In the genomic region with DNA sequence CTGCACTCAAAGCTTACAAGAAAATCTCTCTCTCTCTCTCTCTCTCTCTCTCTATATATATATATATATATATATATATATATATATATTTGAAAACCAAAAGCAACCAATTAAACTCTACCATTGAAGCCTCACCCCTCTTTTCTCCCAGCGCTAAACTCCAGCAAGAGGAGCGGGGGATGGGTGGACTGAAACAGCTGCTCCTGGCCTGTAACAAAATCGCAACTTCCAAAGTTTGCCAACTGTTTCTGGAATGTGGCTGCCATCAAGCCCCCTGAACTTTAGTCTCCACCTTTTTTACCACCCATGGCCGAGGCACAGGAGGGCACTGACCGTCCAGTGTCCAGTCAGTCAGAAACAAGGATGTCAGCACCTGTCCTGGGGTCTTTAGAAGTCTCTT, we compare ENCODE assay signal across 32 mouse cellular contexts. TPM values are rescaled to one million over a fixed set of nuclear protein-coding genes. Genes with fewer than 3 reads are reported as not detected.
A peak's percentile ranks its signal among the peaks of the same experiment; 100 is the strongest.
DNase-seq lines count a peak whose midpoint lies in the region; ATAC-seq lines count a peak whose summit lies in the region.
"Had no signal": no experiment of that assay in that cellular context is flagged by ENCODE, and none has a peak within 500 bp of the region (broad histone marks: within the 10 kb centered on the region; RNA-seq: fewer than 3 reads in every experiment).

No protein-coding gene starts in this region.

- 41% methylated on average over 5 of the region's 5 CpGs for WGBS in embryonic facial prominence, embryonic 11.5 days
- WGBS in limb, embryonic 12.5 days = 36% methylated on average over 5 of the region's 5 CpGs

- H3K9ac ChIP-seq in embryonic facial prominence, embryonic 11.5 days (replicated peaks; ENCODE audit: low read length) = no peak overlapping the region
- H3K9ac ChIP-seq in limb, embryonic 12.5 days (replicated peaks) = no peak overlapping the region
- H3K9ac ChIP-seq: embryonic facial prominence, embryonic 13.5 days; forebrain, embryonic 15.5 days; heart, embryonic 13.5 days; hindbrain, embryonic 15.5 days; liver, embryonic 15.5 days; midbrain, embryonic 13.5 days had no signal

- intact Hi-C loops in gastrocnemius, postnatal 14 days (cut with DNase I; ENCODE audit: low total_unique reads) = no loop called here
- intact Hi-C loops in gastrocnemius, postnatal 36 days (cut with DNase I) = no loop called here

- no peaks in the 10 kb centered on the region for H3K27me3 ChIP-seq in embryonic facial prominence, embryonic 11.5 days (ENCODE audit: control insufficient read depth, insufficient read depth, low read length)
- no peaks in the 10 kb centered on the region for H3K27me3 ChIP-seq in limb, embryonic 12.5 days
- H3K27me3 ChIP-seq: embryonic facial prominence, embryonic 13.5 days; forebrain, embryonic 15.5 days; heart, embryonic 13.5 days; hindbrain, embryonic 15.5 days; liver, embryonic 15.5 days; midbrain, embryonic 13.5 days; Patski had no signal

- peak; percentile 24 for DNase-seq in gastrocnemius, postnatal 14 days
- no peak for DNase-seq in gastrocnemius, postnatal 36 days
- DNase-seq in right cerebral cortex, postnatal 4 days = peak; percentile 33
- DNase-seq in right cerebral cortex, adult 2 months (ENCODE audit: low spot score in 2 of 2) = no peak
- peak; percentile 55 for DNase-seq in embryonic facial prominence, embryonic 11.5 days (ENCODE audit: low spot score)
- no peak for DNase-seq in layer of hippocampus, adult 11-12 months (ENCODE audit: low spot score)
- DNase-seq: adrenal gland, postnatal 10 days; cerebellum, adult 11 months; cerebellum, adult 9-10 months; heart, adult 2 months; heart, postnatal 10 days; kidney, adult 11 months; layer of hippocampus, adult 9-11 months; right cerebral cortex, postnatal 25 days; spleen, adult 18-20 months; thymus, adult 2 months; thymus, postnatal 4 days had no signal

- H3K4me2 ChIP-seq in embryonic facial prominence, embryonic 11.5 days (ENCODE audit: low read depth, low read length) = no peak overlapping the region
- no peak overlapping the region for H3K4me2 ChIP-seq in limb, embryonic 12.5 days
- H3K4me2 ChIP-seq: embryonic facial prominence, embryonic 13.5 days; forebrain, embryonic 15.5 days; heart, embryonic 13.5 days; hindbrain, embryonic 15.5 days; liver, embryonic 15.5 days; midbrain, embryonic 13.5 days had no signal

- no peaks in the 10 kb centered on the region for H3K9me3 ChIP-seq in embryonic facial prominence, embryonic 11.5 days (replicated peaks; ENCODE audit: control insufficient read depth, low read length)
- H3K9me3 ChIP-seq in limb, embryonic 12.5 days = no peaks in the 10 kb centered on the region
- H3K9me3 ChIP-seq: embryonic facial prominence, embryonic 13.5 days; forebrain, embryonic 15.5 days; heart, embryonic 13.5 days; hindbrain, embryonic 15.5 days; liver, embryonic 15.5 days; midbrain, embryonic 13.5 days had no signal

- H3K4me3 ChIP-seq in embryonic facial prominence, embryonic 11.5 days (ENCODE audit: low read depth, low read length) = no peak overlapping the region
- no peak overlapping the region for H3K4me3 ChIP-seq in limb, embryonic 12.5 days (replicated peaks)
- H3K4me3 ChIP-seq: embryonic facial prominence, embryonic 13.5 days; forebrain, embryonic 15.5 days; heart, adult 2 months; heart, embryonic 13.5 days; hindbrain, embryonic 15.5 days; liver, embryonic 15.5 days; midbrain, embryonic 13.5 days had no signal

- no peak for ATAC-seq in embryonic facial prominence, embryonic 11.5 days (replicated peaks; ENCODE audit: insufficient number of reproducible peaks, low FRiP score, low TSS enrichment, low read depth)
- no peak for ATAC-seq in limb, embryonic 12.5 days (ENCODE audit: insufficient number of reproducible peaks, insufficient read depth, low FRiP score, low TSS enrichment, low read depth)
- no peak for ATAC-seq in monocyte, adult 5-6 weeks (replicated peaks; ENCODE audit: insufficient number of reproducible peaks, low FRiP score, low TSS enrichment, poor library complexity, severe bottlenecking)
- ATAC-seq: forebrain, embryonic 15.5 days; inflammation-experienced regulatory T-cells, adult 6 months; midbrain, embryonic 13.5 days; Patski had no signal

- H3K4me1 ChIP-seq in embryonic facial prominence, embryonic 11.5 days (ENCODE audit: control insufficient read depth, insufficient read depth, low read length) = no peaks in the 10 kb centered on the region
- peaks cover 14% of the 10 kb centered on the region for H3K4me1 ChIP-seq in limb, embryonic 12.5 days (replicated peaks)
- H3K4me1 ChIP-seq: forebrain, embryonic 15.5 days; heart, embryonic 13.5 days; hindbrain, embryonic 15.5 days; liver, embryonic 15.5 days had no signal

- no peaks in the 10 kb centered on the region for H3K36me3 ChIP-seq in embryonic facial prominence, embryonic 11.5 days (replicated peaks; ENCODE audit: control insufficient read depth, insufficient read depth, low read depth, low read length)
- H3K36me3 ChIP-seq in limb, embryonic 12.5 days = no peaks in the 10 kb centered on the region
- H3K36me3 ChIP-seq: embryonic facial prominence, embryonic 13.5 days; forebrain, embryonic 15.5 days; heart, embryonic 13.5 days; hindbrain, embryonic 15.5 days; liver, embryonic 15.5 days; midbrain, embryonic 13.5 days had no signal

- H3K27ac ChIP-seq in embryonic facial prominence, embryonic 11.5 days (replicated peaks; ENCODE audit: low read depth, low read length) = no peak overlapping the region
- peak overlapping the region; percentile 37; the same call in 1 of the 2 replicates for H3K27ac ChIP-seq in limb, embryonic 12.5 days
- H3K27ac ChIP-seq: embryonic facial prominence, embryonic 13.5 days; forebrain, embryonic 15.5 days; heart, adult 2 months; heart, embryonic 13.5 days; hindbrain, embryonic 15.5 days; liver, embryonic 15.5 days; macrophage; midbrain, embryonic 13.5 days had no signal

RNA-seq across cellular contexts. Expression of gene Fzd10, which starts 27.1 kb away (rescaled TPM):
- 1 to 10 TPM; 3.7 to 8.9 TPM for total RNA-seq in gastrocnemius, postnatal 14 days (2021)
- 1 to 10 TPM; 1.7 to 2.6 TPM for total RNA-seq in gastrocnemius, postnatal 36 days (2021)
- 5.5 and 5.6 TPM in 2 replicates for polyA plus RNA-seq in embryonic facial prominence, embryonic 11.5 days (2014; fragmentation: Nextera tagmentation; extraction: Ambion mirVana)
- 10.9 and 12.5 TPM in 2 replicates for polyA plus RNA-seq in limb, embryonic 12.5 days (2016; fragmentation: Nextera tagmentation; extraction: Ambion mirVana)
- total RNA-seq in monocyte, adult 5-6 weeks (2017) = not detected in 3 replicates
- total RNA-seq: heart, adult 2 months; hematopoietic stem cell, adult 5-6 weeks; liver, adult 2 months; megakaryocyte-erythroid progenitor cell, adult 5-6 weeks; MEL had no signal
- polyA plus RNA-seq: inflammation-experienced regulatory T-cells, adult 6 months; liver, adult 2 months; liver, embryonic 15.5 days; macrophage; Patski had no signal

Comparison
In these comparisons a context has a peak if more than half of its experiments do, and no peak if none do; other contexts are left out.
1. DNase-seq: peak in gastrocnemius, postnatal 14 days (single experiment), right cerebral cortex, postnatal 4 days (single experiment) and embryonic facial prominence, embryonic 11.5 days (single experiment); none in gastrocnemius, postnatal 36 days (0 of 2), right cerebral cortex, adult 2 months (0 of 2) and layer of hippocampus, adult 11-12 months (single experiment).